15 mouse cellular contexts compared by ENCODE assay signal in the genomic region with DNA sequence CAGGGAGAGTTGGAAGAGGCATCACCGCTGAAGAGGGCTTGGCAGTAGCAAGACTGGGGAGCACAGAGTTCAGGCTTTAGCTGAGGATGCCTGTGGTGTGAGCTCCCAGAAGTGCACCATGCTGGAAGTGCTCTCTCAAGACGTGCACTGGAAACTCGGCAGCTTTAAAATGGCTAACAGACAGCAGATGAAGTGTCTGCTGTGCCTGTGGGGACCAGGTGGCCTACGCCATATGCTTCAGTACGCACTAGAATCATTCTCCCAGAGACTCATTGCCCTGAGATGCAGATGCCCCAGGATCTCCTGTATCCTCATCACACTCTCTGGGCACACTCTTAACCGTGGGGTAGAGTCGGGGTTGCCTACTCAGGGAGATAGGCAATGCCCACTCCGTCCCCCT. TPM values are rescaled to one million over a fixed set of nuclear protein-coding genes. Genes with fewer than 3 reads are reported as not detected.
DNase-seq lines count a peak whose midpoint lies in the region.
"Had no signal": no experiment of that assay in that cellular context is flagged by ENCODE, and none has a peak within 500 bp of the region (broad histone marks: within the 10 kb centered on the region; RNA-seq: fewer than 3 reads in every experiment).

No protein-coding gene starts in this region.

- peak; percentile 27 to 51 for DNase-seq in cerebellum, postnatal 25 days
- no peak for DNase-seq in cerebellum, adult 11-12 months
- peak; percentile 29 for DNase-seq in layer of hippocampus, adult 11-12 months (ENCODE audit: low spot score)
- DNase-seq in layer of hippocampus, postnatal 25 days (ENCODE audit: extremely low spot score in 1 of 2, low spot score in 1 of 2) = no peak
- DNase-seq in brain, adult 2 months (ENCODE audit: low read depth, low spot score) = peak; percentile 55
- DNase-seq in c-Kit-positive CD71-positive TER-119-positive erythroid progenitor cells, embryonic 14.5 days (ENCODE audit: low spot score) = no peak
- DNase-seq: adrenal gland, postnatal 10 days; adrenal gland, postnatal 36 days; B cell, adult 2 months; gastrocnemius, adult 2 months; gastrocnemius, postnatal 14 days; heart, adult 11 months; kidney, adult 18-20 months had no signal

RNA-seq across cellular contexts. Expression of a gene that starts 28.9 kb away (rescaled TPM):
- total RNA-seq in layer of hippocampus, postnatal 25 days (2021) = 1 to 10 TPM; 6.8 to 6.9 TPM
- total RNA-seq: common myeloid progenitor, adult 5-6 weeks; hematopoietic stem cell, adult 5-6 weeks had no signal

RNA-seq across cellular contexts. Expression of a gene that starts 51.1 kb away (rescaled TPM):
- 10 to 100 TPM; 26.2 to 29.5 TPM for total RNA-seq in layer of hippocampus, postnatal 25 days (2021)

RNA-seq across cellular contexts. Expression of a gene that starts 51.2 kb away (rescaled TPM):
- under 1 TPM; 0.26 to 0.27 TPM for total RNA-seq in layer of hippocampus, postnatal 25 days (2021)
- total RNA-seq: gastrocnemius, adult 2 months had no signal

Comparison
In these comparisons a context has a peak if more than half of its experiments do, and no peak if none do; other contexts are left out.
1. DNase-seq: peak in cerebellum, postnatal 25 days (2 of 2), layer of hippocampus, adult 11-12 months (single experiment) and brain, adult 2 months (single experiment); none in cerebellum, adult 11-12 months (single experiment), layer of hippocampus, postnatal 25 days (0 of 2) and c-Kit-positive CD71-positive TER-119-positive erythroid progenitor cells, embryonic 14.5 days (single experiment).